Mouse (Mus musculus): ENCODE data around the gene Timm50.

DNA sequence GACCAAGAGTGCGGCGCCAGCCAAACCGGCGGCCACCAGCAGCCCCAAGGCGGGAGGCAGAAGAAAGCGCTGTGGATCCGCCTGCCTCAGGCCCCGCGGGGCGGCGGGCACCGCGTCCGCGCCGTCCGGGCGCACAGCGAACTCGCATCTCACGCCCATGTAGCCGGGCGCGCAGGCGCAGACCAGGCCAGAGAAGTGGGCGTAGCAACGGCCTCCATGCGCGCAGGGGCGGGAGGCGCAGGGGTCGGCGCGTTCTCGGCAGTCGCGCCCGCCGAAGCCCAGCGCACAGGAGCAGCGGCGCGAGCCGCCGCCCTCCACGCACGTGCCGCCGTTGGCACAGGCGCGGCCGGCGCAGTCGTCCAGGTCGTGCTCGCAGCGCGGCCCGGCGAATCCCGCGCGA lies 17.4 kb downstream of the Timm50 start:
- TF ChIP-seq GATA1 (IDR thresholded peaks at IDR 0.05; ENCODE audit: borderline replicate concordance, low read length) (no peak), FLI1 (IDR thresholded peaks at IDR 0.05; ENCODE audit: low read length) (no peak)

Data from megakaryocyte, embryonic 14.5 days (primary cell).